Mouse (Mus musculus): Measurements from ENCODE around the gene Zc3h14.

DNA sequence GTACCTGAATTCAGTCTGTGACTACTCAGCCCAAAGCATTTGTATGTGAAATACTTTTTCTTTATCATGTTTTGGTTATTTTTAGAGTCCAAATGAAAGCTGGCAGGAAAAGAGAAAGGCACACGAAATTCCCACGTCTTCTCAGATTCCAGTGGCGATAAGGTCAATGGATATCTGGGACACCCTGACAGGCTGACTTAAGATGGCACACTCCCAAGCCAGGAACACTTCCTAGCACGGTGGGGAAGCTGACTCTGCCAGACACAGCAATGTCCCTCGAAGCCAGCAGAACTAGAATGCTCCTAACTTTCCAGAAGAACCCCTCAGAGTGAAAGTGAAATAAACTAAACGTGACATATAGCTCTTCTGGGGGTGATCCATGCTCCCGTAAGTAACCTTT, 19.6 kb upstream of the Zc3h14 start:
- TF ChIP-seq GATA1 (IDR thresholded peaks at IDR 0.05; ENCODE audit: borderline replicate concordance, low read length) (no peak), FLI1 (IDR thresholded peaks at IDR 0.05; ENCODE audit: low read length) (no peak)

Measured in megakaryocyte, embryonic 14.5 days (primary cell).